Mouse (Mus musculus): ENCODE measurements at regions not wholly inside any gene's neighbourhood (a gene's known extent, or its start where the extent isn't known, plus 50 kb on each side); places are given as distances from the start of the nearest gene placed in this dataset.

GRCm38 (mm10) chr9:11378046-11378445 is 473.5 kb upstream of the Cntn5 start:
- no peak for TF ChIP-seq CTCF (IDR thresholded peaks at IDR 0.05; ENCODE audit: low read depth, low read length)
- TF ChIP-seq POLR2AphosphoS5 (IDR thresholded peaks at IDR 0.05; ENCODE audit: insufficient replicate concordance, low read depth, low read length), result no peak
- no peak for TF ChIP-seq TAL1 (conservative IDR thresholded peaks at IDR 0.05; ENCODE audit: low read depth, low read length)
- TF ChIP-seq GATA1 (IDR thresholded peaks at IDR 0.05; ENCODE audit: borderline replicate concordance, low read length), result no peak
- no peak for TF ChIP-seq GATA2 (IDR thresholded peaks at IDR 0.05; ENCODE audit: borderline replicate concordance, low read depth, low read length)

Data from G1E (cell line).